Mouse (Mus musculus) heart, adult 8-10 months (tissue): ENCODE measurements around the gene Dmtf1. TPM values are rescaled to one million over a fixed set of nuclear protein-coding genes. Genes with fewer than 3 reads are reported as not detected.

Source experiments
- DNase-seq: peaks from one replicate; pipeline ENCODE4 v3.0.0; 2022; ENCODE audit warnings: low spot score
- total RNA-seq, 4 experiments: library from RNA; stranded (reverse); gene quantifications; 2 replicates each; pipeline ENCODE4 v1.2.4; 2022

Dmtf1 gene
- total RNA-seq, 4 experiments from 2014 or later, result 10.7 to 13.0 (median 11.3) TPM

- no peak for DNase-seq
These were observed 54.1 kb downstream of the Dmtf1 start for GRCm38 (mm10) chr5:9107296-9108089.

GRCm38 (mm10) chr5:9106806-9107205, 54.8 kb downstream of the Dmtf1 start:
- DNase-seq, result no peak

GRCm38 (mm10) chr5:9103958-9104357, 57.6 kb downstream of the Dmtf1 start:
- no peak for DNase-seq

GRCm38 (mm10) chr5:9102696-9103095, 58.9 kb downstream of the Dmtf1 start:
- DNase-seq, result no peak

DNA sequence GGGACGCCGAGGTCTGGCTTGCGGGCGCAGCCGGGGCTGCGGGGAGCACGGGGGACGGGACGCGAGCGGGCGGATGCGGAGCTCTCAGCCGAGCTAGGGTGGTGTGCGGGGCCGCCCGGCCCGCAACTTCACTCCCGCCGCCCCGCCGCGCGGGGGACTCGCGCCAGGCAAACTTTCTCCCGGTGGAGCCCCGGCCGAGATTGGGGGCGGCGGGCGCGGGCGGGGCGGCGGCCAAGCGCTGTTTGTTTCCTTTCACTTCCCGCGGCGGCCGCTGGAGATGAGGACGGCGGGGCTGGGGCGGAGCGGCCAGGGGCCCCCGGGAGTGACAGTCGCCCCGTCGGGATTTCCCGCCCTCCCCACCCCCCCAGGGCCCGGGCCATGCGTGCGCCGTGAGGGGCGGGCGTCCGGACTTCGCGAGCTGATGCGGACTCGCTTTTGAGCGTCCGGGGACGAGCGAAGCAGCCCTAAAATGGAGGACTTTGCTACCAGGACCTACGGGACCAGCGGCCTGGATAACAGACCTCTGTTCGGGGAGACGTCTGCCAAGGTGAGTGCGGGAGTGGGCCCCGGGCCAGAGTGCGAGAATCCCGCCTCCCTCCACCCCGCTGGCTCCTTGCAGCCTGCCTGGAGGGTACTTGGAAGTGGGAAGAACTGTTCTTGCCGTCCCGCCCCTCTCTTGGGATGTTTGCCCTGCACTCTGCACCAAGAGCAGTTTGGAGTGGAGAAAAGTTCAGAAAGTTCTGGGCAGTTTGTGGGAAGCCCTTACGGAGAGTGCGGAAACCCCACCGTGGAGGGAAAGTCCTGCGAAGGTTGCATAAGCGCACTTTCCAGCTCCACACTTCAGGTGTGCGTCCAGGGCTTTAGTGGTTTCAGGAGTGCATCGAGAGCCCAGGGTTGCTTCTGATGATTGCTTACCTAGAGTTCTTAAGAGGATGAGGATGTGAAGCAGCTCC, 60.5 kb downstream of the Dmtf1 start:
- DNase-seq, result peak; percentile 32

DNA sequence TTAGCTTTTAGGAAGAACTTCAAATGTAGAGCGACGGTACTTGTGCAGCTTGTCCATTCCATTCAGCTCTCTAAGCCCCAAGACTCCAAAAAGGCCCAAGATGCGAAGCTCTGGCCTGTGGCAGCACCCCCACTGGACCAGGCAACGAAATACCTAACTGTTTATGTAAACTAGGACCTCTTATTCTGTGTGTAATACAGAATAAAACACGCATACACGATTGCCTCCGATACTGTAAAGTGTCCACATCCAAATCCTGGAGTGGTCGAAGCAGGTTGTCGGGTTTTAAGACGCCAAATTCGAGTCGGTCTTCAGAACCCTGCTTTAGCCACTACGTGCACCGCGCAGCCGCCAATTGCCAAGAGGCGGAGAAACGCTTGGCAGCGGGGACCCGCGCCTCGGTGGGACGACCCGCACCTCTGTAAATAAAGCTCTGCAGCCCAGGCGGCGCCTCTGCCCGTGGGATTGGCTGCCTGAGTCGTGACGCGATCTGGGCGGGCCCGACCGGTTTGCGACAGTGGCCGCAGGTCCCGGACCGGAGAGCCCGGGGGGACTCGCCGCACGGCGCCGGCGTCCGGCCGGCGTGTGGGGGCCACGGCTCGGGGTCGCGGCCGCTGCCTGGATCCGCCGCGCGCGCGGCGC, 61.2 kb downstream of the Dmtf1 start, which contains the start of gene Tmem243:
TSS of gene Tmem243 (plus strand) at position 462 of the 642 bp plus-strand sequence.
- peak; percentile 91 for DNase-seq

- no peak for DNase-seq
These were observed 68.1 kb downstream of the Dmtf1 start for GRCm38 (mm10) chr5:9093490-9093889.

DNA sequence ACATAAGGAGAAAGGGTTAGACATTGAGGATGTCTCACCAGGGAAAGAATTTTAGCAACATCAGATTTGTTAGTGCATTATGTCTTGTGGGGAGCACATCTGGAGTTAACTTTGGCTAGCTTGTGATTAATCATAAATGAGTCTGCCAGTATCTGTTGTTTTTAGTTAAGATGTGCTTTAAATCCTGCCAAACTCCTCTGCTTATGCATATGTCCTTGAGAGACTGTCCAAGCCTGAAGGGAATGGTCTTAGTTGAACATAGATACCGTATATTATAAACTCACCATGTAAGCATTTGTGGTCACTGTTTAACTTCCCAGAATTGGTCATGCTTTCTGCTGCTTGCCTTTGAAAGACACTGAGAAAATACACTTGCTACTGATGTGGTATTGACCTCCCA, 68.9 kb downstream of the Dmtf1 start:
- no peak for DNase-seq

GRCm38 (mm10) chr5:9090493-9091106, 71.0 kb downstream of the Dmtf1 start:
- no peak for DNase-seq

GRCm38 (mm10) chr5:9086924-9087719, 74.5 kb downstream of the Dmtf1 start:
- DNase-seq, result no peak

GRCm38 (mm10) chr5:9079773-9080501, 81.6 kb downstream of the Dmtf1 start:
- DNase-seq, result no peak

- DNase-seq, result no peak
These were observed 88.3 kb downstream of the Dmtf1 start for GRCm38 (mm10) chr5:9073177-9073854.

- no peak for DNase-seq
These were observed 90.2 kb downstream of the Dmtf1 start for GRCm38 (mm10) chr5:9071360-9071759.

- no peak for DNase-seq
These were observed 91.9 kb downstream of the Dmtf1 start for GRCm38 (mm10) chr5:9069599-9070209.

- peak; percentile 68 for DNase-seq
These were observed 92.7 kb downstream of the Dmtf1 start for GRCm38 (mm10) chr5:9068886-9069285.
